Mouse (Mus musculus) common myeloid progenitor, adult 5-6 weeks (primary cell): ENCODE data around the gene Kcnq2. TPM values are rescaled to one million over a fixed set of nuclear protein-coding genes. Genes with fewer than 3 reads are reported as not detected.

Experiments used
- ATAC-seq: replicated peaks from 2 replicates; pipeline ENCODE4 v1.8.0; 2016; ENCODE audit warnings: low read depth, mild to moderate bottlenecking, moderate TSS enrichment, inconsistent platforms; ENCODE audit not compliant: poor library complexity, severe bottlenecking
- total RNA-seq: library from RNA; stranded (forward); fragments of 200-1000, 187-1606 nt; gene quantifications from 2 replicates; pipeline ENCODE4 v1.2.3, GENCODE M21; 2017

Gene Kcnq2
- total RNA-seq, 1 experiment from 2014 or later, result 0.09 TPM

DNA sequence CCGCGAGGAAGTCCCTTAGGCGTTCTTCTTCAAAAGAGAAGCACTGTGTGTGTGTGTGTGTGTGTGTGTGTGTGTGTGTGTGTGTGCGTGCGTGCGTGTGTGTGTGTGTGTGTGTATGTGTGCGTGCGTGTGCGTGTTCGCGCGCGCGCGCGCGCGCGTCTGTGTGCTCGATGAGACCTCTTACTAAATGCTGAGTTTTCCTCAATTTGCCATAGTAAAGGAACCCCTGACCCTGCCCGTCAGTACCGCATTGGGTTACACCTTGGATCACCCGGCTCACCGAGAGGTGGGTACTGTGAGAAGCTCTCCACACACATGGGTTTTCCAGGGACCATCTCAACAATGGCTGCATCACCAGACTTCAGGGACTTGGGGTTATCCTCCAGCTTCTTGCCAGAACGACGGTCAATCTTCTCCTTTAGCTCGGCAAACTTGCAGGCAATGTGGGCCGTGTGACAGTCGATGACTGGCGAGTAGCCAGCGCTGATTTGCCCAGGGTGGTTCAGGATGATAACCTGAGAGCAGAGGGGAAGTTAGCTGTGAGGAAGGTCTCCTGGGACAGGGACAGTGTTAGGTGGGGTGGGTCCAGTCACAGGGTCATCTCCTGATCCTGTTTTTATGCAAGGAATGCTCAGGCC lies 13.3 kb upstream of the Kcnq2 start:
- no peak for ATAC-seq

DNA sequence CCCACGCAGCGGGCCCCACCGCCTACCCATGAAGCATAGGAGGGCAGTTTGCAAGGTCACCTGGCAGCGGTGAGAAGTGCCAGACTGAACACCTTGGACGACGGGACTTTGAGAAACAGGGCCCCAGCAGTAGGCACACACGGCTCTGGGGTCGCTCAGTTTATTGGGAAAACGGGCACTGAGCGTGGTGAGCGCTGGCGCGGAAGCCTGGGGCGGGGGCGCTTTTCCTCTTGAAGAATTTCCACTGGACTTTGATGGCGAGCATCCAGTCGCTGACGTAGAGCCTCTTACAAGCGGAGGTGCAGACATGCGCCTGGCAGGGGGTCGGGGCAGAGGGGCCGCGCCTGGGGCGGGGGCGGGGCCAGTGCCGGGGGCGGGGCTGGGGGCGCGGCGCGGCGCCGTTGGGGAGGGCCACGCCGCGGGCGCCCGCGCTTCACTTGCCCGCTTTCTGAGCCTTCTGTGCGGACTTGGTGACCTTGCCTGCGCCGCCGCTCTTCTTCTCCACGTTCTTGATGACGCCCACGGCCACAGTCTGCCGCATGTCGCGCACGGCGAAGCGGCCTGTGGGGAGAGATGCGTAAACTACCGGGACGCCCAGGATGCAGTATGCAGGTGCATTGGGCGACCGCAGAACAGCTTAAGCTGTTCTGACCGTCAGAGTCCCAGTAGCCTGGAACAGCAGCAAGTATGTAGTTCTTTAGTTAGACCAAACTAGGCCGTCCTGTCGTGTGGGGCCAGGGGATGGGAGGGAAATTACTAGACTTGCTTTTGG lies 12.6 kb upstream of the Kcnq2 start:
- ATAC-seq, result 0 out of 2 replicates have a peak, but pooled peaks have one; percentile 39

DNA sequence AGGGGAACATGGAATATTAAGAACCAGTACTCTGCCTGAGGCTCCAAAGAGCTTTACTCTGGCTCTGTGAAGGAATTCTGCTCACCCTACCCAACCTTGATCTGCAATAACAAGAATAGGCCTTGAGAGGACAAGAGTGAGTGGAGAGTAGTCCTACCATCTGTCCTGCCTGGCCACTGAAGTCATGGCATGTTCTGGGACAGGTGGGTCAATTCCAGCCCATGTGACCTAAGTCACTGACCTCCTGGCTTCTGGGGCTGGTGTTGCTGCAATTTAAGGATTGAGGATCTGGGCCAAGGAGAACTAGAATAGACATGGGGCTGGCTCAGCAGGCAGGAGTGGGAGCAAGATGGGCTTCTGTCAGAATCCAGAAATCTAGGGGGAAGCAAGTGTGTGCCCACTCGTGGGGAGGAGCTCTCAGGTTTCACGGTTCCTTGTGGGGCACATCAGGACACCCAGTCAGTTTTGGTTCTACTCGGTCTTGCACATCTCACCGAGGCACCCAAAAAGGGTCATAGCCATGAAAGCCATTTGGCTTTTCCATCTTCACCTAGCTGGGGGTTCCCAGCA lies 12.0 kb upstream of the Kcnq2 start:
- no peak for ATAC-seq

DNA sequence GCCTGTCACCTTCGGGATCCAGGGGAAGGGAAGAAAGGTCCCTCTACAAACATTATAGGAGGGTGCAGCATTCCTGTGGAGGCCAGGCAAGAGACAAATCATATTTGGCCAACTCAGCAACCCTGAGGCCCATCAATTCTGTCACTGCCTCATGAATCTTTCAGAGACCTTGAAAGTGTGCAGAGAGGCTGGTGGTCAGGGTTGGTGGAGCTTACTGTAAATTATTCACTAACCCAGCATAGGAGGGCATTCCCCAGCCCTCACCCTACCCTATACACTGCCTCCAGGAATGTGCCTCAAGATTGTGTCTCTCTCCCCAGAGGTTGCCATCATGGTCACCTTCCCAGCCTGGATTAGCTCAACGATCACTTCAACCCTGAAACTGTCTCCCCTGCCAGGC lies 9.6 kb upstream of the Kcnq2 start:
- no peak for ATAC-seq

DNA sequence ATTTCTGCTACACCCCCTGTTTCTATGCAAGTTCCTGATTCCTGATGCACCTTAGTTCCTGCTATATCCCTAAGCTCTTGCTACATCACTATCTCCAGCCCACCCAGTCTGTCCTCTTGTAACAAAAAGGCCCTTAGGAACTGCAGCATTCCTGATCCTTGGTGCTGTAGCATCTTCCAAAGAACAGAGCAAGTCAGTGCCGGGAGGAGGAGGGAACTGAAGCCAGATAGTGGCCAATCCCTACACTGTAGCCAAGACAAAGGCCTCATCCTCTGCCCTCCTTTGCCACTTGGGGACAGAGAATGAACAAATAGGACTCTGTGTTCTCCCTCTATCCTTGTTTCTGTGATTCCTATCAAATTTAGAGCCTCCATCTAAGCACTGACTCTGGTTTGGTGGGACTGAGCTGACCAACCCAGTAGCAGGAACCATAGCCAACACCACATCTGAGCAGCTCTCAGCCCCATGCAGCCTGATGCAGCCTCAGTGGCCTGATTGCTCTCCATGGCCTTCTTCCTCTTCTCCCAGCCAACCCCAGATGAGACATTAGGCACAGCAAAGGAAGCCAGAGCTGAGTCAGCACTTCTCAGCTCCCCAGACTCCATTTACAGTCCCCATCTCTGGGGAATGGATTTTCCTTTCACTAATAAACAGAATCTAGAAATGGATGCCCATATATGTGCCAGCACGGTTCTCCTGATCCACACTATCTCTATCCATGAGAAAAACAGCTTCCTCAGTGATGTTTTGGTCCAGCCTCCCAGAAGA lies 8.6 kb upstream of the Kcnq2 start:
- no peak for ATAC-seq

DNA sequence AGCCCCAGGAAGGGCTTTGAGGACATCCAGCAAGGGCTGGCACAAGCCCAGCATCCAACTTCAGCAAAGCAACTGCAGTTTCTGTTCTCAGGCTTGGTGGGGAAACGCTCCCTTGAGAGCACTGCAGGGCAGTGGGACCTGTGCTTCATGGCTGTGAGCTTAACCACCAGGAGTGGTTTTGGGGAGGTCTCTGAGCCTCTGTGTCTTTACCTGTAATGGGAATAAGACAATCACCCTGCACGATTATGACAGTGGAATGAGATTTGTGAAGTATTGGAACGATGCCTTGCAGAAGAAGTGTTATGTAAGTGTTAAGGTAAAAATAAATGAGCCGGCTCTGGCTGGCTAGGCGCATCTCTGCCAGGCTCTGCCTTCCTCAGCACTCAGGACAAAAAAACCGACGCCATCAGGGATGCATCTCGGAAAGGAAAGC lies 7.6 kb upstream of the Kcnq2 start:
- no peak for ATAC-seq

DNA sequence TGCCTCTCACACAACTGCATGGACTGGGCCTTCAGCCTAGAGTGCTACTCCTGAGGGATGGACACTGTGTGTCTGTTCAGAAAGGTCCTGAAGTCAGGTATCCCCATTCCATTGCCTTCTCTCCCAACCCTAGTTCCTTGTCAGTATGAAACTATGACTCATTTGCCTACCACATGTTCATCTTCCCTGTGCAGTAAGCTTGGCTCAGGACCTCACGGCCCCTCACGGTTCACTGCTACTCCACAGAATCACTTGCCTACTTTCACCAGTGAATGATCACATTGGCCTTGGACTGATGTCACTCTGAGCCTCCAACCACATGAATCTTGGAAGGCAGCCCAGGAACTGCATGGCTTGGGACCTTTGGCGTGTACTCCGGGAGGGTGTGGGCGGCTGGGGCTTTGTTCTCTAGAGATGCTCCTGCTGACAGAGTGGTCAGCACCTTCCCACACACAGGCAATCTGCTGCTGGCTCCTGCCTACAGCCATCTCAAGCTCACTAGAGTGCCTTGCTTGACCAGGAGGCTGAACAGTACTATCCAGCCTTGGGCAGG lies 4.6 kb upstream of the Kcnq2 start:
- ATAC-seq, result no peak

DNA sequence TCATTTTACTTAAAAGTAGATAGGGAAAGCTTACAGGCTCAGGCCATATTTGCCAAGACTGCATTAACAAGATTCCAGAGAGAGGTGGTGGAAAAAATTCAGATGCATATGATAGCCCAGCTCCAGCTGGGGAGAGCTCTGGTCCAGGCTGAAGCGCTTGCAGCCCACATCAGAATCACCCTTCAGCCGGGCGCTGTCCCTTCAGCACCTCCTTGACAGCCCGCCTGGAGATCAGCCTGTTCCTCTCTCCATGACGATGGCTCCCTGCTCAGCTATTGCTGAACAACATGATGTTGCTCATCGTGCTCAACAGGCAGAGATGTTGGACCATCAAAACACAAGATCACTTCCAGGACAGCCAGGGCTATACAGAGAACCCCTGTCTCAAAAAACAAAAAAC lies 1.8 kb upstream of the Kcnq2 start:
- 0 out of 2 replicates have a peak, but pooled peaks have one; percentile 60 for ATAC-seq

DNA sequence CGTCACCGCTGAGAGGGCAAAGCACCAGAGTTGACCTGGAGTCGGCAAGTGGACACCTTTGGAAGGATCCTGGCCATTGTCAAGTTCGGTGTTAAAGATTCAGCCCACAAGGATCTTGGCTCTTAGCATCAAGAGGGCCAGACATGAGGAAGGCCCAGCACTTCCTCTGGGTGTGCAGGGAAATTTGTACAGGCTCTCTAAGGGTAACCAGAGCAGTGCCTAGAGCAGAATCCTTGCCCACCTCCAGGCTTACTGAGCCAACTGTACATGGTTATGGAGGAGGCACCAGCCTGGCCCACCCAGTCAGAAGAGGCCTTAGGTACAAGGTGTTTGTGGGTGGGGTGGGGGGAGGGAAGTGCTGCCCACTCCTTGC lies 332 bp upstream of the Kcnq2 start:
- no peak for ATAC-seq

DNA sequence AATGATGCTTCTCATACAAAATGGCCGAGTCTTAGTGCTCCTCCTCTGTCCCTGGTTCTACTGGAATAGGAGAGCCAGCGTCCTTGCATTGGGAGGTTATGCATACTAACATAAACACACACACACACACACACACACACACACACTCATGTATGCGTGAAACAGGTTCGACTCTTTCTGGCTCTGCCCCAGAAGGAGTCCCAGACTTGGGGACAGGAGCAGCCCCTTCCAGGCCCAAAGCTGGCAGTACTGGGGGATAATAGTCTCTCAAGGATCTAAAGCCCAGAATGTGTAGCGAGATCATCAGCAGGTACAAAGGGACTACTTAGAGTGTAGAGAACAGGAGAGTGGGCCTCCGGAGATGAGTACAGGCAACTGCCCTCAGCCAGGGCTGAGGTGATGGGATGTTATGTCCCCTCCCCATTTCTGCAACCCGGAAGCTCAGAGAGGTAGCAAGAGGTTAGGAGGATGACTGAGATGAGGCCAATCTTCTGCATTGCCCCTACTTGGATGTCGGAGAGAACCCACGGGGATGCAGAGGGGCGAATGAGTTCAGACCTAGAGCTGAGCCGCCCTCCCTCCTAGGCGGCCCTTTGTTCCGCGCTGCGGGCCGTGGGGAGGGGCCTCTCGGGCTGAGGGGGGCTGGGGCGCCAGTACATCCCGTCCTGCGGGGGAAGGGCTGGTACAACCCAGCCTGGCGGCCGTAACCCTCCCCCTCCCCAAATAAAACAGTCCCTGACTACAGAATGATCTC lies 1.1 kb downstream of the Kcnq2 start:
- no peak for ATAC-seq

DNA sequence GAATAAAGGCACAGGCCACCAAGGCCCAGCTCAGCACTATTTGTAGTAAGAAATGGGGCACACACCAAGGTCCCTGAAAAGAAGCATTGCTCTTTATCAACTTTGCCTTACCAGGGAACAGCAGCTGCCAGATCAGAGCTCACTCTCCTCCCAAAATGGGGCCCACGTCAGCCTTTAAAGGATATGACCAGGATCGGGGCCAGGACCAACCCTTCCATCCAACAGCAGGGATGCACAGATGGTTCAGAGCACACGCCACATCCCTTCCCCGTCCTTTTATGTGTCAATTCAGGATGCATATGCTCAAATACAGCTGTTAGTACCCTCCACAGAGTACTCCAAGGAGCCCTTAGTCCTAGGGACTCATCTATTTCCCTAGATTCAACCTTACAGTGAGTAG lies 4.9 kb downstream of the Kcnq2 start:
- ATAC-seq, result no peak

DNA sequence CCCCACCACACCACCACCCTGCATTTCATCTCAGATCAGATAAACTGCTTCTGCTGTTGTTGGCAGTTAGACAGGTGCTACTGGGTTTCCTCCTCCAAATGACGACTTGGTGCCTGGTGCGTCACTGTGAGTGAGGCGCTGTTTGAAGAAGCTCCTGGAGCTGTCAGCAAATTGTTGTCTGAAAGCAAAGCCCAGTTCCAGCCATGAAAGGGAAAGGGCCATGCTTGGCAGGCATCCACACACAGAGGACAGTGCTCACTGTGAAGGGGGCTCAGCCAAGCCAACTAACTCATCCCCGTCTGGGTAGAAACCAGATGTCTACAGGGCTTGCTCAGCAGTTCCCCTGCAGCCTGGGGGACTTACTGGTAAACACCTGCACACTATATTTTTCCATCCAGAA lies 6.1 kb downstream of the Kcnq2 start:
- ATAC-seq, result no peak

DNA sequence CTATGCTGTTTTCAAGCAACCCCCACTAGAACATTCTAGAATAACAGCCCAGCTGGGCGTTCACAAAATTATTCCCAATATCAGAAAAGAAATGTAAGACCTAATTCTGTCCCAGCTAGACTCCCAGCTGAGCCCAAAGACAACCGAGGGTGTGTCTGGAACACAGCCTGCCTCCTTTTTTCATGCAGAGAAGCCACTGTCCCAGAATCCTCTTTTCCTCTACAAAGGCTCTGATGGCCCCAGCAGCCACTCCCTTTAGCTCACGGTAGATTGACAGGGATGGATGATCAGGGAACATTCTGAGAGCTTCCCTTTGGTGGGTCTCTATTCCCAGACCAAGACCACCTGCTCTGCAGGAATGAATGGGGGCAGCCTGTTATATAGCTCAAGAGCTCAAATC lies 7.3 kb downstream of the Kcnq2 start:
- no peak for ATAC-seq

DNA sequence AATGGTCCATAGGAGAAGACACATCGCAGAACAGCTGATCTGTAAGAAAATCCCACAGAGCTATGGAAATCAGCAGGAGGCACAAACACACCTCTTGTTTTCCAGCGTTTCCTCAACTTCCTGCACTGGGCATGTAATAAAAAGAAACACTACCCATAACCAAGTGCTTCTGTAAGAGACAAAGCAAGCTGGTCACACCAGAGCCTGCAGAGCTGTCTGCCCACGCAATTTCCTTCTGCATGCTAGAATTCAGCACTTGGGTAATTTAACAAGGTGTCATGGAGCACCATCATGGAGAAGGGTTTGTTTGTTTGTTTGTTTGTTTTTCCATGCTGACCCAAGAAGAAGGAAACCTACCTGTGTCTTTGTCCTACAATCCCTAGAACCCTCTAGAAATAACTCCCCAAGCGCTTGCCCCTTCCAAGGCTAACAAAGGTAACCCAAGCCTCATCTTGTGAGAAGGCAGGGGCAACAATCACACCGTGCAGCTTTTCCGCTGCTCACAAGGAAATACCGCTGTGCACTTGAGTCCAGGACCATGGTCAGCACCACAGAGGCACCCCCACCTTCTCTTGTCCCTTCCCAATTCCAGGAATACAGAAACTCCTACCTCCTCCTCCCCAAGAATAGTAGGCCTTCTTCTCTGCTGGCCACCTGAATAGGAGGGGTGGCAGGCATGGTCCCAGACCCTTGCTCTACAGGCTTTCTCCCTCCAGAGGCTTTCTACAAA lies 9.2 kb downstream of the Kcnq2 start:
- ATAC-seq, result no peak

DNA sequence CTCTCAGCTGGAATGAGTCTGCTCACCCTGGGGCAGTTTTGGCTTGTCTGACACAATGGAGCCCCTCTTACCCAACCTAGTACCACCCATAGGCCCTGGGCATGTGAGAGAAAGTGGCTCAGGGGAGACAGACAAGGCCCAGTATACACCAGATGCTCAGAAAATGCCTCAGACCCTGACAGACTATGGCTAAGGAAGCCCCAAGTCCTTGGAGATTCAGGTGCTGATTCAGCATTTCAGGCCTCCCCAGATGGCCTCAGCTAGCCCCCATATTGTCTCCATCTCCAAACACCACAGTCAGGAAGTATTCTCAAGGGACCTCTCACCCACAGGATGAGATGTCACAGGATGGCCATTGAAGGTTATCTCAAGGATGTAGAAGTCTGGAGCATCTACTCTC lies 12.5 kb downstream of the Kcnq2 start:
- no peak for ATAC-seq

DNA sequence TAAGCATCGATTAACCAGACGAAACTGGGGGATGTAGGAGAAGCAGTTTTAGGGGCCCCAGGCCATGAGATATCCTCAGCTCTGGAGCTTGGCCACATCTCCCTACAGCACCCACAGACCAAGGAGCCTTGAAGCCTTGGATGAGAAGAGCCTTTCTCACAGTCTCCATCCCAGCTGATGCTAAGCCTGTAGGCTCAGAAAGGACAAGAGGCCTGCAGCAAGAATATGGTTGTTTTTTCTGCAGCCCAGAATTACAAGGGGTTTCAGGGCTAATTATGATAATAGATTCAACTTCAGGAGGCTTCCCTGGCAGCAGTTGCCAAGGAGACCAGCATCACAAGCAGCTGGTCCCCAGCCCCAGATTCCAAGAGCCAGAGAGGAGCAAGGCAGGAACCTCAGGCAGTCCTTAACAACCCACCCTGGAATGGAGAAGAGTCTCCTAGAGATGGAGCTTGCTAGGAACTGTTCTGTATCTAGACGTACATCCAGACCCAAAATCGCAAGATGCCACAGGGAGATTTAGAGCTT lies 14.1 kb downstream of the Kcnq2 start:
- no peak for ATAC-seq

DNA sequence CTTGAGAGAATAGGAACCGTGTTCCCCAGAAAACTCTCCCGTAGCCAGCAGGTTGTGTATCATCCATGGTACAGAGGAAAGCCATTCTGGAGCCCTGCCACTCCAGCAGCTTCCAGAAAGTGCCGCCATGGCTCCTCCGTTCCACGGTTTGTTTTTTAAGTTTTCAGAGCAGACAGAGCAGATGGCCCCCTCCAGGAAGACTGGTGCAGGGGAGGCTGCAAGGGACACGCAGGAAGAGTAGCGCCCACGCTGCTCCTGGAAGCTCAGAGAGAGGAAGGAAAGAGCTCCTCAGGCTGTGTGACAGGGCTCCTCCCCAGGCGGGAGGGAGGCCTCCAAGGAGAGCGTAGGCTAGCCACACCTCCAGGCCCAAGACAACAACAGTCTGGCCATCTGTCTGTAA lies 15.1 kb downstream of the Kcnq2 start:
- ATAC-seq, result no peak

DNA sequence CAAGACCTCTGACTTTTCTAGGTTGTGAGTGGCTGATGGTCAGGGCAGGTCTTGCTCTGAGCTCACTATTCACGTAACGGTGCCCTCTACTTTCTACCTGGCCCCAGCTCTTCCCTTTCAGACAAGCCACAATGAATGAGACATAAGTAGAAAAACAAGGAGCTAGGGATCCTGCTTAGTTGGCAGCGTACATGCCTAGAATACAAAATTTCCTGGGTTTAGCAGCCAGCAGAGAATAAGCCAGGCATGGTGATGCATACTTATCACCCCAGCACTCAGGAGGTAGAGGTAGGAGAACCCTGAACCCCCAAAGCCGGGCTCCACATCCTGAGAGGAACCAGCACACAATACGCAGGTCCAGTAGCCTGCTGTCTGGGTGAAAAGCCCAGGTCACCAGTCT lies 18.7 kb downstream of the Kcnq2 start:
- no peak for ATAC-seq

DNA sequence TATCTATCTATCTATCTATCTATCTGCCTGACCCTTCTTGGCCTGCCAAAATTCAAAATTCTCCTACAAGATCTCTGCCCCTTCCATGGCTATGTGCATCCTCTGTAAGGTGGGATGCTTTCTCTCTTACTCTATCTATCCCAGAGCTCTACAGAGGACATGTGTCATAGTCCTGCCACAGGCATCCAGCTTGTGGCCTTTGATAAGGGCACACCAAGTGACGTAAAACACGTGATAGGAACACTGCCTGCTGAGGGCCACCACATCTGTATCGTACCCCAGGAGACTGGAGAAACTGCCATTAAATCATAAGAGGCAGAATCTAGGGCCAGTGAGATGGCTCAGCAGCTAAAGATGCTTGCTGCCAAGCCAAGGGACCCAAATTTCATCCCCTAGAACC lies 19.7 kb downstream of the Kcnq2 start:
- ATAC-seq, result no peak
